Mouse (Mus musculus) olfactory bulb, adult 2 months (tissue): ENCODE results near the gene Tmem69.

Experiments used
- CTCF ChIP-seq: fragments of 200-500 bp; IDR thresholded peaks from 2 replicates; pipeline ENCODE4 v1.5.1; 2012; ENCODE audit warnings: low read depth, mild to moderate bottlenecking, low read length, moderate library complexity; ENCODE audit not compliant: insufficient read depth
- POLR2A ChIP-seq: fragments of 200-500 bp; IDR thresholded peaks from 2 replicates; pipeline ENCODE4 v1.6.1; 2012; ENCODE audit warnings: mild to moderate bottlenecking, low read depth, low read length, moderate library complexity; ENCODE audit not compliant: insufficient read depth

GRCm38 (mm10) chr4:116596379-116596778 is 40.6 kb upstream of the Tmem69 start, which contains the start of gene Ccdc17:
- no peak for TF ChIP-seq CTCF
- TF ChIP-seq POLR2A, result no peak
